Mouse (Mus musculus) kidney, postnatal 0 days (tissue): ENCODE results near the gene Il18. TPM values are rescaled to one million over a fixed set of nuclear protein-coding genes. Genes with fewer than 3 reads are reported as not detected.

Experiments used
- ATAC-seq: fragments of 200-750 bp; cut with Nextera tagmentation; replicated peaks from 2 replicates; pipeline ENCODE4 v1.8.0; 2017; ENCODE audit warnings: low read depth, moderate number of reproducible peaks, moderate TSS enrichment, moderate library complexity; ENCODE audit not compliant: low FRiP score
- DNase-seq: peaks from one replicate; pipeline ENCODE4 v3.0.0-alpha.2; 2016; ENCODE audit warnings: low spot score
- H3K27ac ChIP-seq: fragments of 300-500 bp; sonication (generic); 2 replicates; pipeline ENCODE4 v1.5.1; 2014; ENCODE audit warnings: mild to moderate bottlenecking
- H3K27me3 ChIP-seq: fragments of 300-500 bp; sonication (generic); 2 replicates; pipeline ENCODE4 v1.6.1; 2014; ENCODE audit warnings: low read length, mixed read lengths; ENCODE audit not compliant: insufficient read depth
- H3K36me3 ChIP-seq: fragments of 300-500 bp; sonication (generic); 2 replicates; pipeline ENCODE4 v1.6.1; 2014; ENCODE audit warnings: low read length, mixed read lengths; ENCODE audit not compliant: insufficient read depth
- H3K4me1 ChIP-seq: fragments of 300-500 bp; sonication (generic); replicated peaks from 2 replicates; pipeline ENCODE4 v1.6.1; 2014; ENCODE audit warnings: antibody characterized with exemption, low read length, mixed read lengths; ENCODE audit not compliant: insufficient read depth
- H3K4me2 ChIP-seq: fragments of 300-500 bp; sonication (generic); 2 replicates; pipeline ENCODE4 v1.6.1; 2014; ENCODE audit warnings: mild to moderate bottlenecking, low read length, moderate library complexity, mixed read lengths
- H3K4me3 ChIP-seq: fragments of 300-500 bp; sonication (generic); replicated peaks from 2 replicates; pipeline ENCODE4 v1.5.1; 2014; ENCODE audit warnings: low read depth, low read length
- H3K9ac ChIP-seq: fragments of 300-500 bp; sonication (generic); 2 replicates; pipeline ENCODE4 v1.6.1; 2014; ENCODE audit warnings: low read depth, low read length
- H3K9me3 ChIP-seq: fragments of 300-500 bp; sonication (generic); replicated peaks from 2 replicates; pipeline ENCODE4 v1.6.1; 2016; ENCODE audit warnings: low read length, inconsistent platforms, mixed read lengths
- CTCF ChIP-seq: IDR thresholded peaks from 2 replicates; pipeline ENCODE4 v1.5.1; 2016; ENCODE audit warnings: antibody characterized with exemption, low read depth, mild to moderate bottlenecking, moderate library complexity
- WGBS: fragments of 180-500 bp; shearing (Covaris S2); extraction: QIAGEN DNeasy Blood & Tissue Kit; methylation state at CpG from one replicate; pipeline ENCODE4 v1.1.7; 2014; 5-methylcytosine and 5-hydroxymethylcytosine counted together
- polyA plus RNA-seq: library from polyadenylated mRNA; unstranded; fragments of >200 nt; fragmentation: Nextera tagmentation; extraction: Ambion mirVana; gene quantifications from 2 replicates; pipeline ENCODE4 v1.2.1, GENCODE M21; 2015

Gene Il18
- polyA plus RNA-seq, 1 experiment from 2014 or later = 5.2 TPM

- TF ChIP-seq CTCF = peak; percentile 69
- ATAC-seq = no peak
- H3K4me1 ChIP-seq = 0 out of 2 replicates have a peak, but pooled peaks cover 4% of the 10 kb centered on the region
- H3K4me2 ChIP-seq = no peak overlapping the region
- 30% methylated on average over 2 of the region's 2 CpGs for WGBS
- H3K27ac ChIP-seq = no peak overlapping the region
- H3K4me3 ChIP-seq = no peak overlapping the region
- H3K9me3 ChIP-seq = no peaks in the 10 kb centered on the region
- no peaks in the 10 kb centered on the region for H3K27me3 ChIP-seq
- no peak overlapping the region for H3K9ac ChIP-seq
- no peaks in the 10 kb centered on the region for H3K36me3 ChIP-seq
- peak; percentile 72 for DNase-seq
Observed at GRCm38 (mm10) chr9:50530890-50531289, 23.7 kb upstream of the Il18 start.

DNA sequence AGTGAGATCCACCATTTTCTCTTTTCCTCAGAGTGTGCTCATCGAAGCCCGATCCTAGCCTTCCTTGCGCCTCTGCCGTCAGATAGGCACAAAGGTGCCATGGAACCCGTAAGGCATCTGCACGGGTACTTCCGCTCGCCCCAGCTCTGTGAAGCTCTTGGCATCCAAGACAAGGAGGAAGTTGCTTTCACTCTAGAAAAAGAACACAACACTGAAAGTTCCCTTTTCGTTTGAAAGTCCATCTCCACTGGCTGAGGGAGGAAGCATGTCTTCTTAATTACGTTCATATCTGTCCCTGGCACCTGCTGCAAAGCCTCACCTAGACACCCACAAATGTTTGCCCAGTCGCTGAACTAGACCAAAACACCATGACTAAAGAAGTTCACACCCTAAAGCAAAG lies 21.3 kb upstream of the Il18 start:
- Histone ChIP-seq H3K4me3 (no peak overlapping the region), H3K4me2 (no peak overlapping the region), H3K4me1 (no peaks in the 10 kb centered on the region), H3K27me3 (no peaks in the 10 kb centered on the region), H3K36me3 (no peaks in the 10 kb centered on the region), H3K27ac (no peak overlapping the region), H3K9me3 (no peaks in the 10 kb centered on the region), H3K9ac (no peak overlapping the region)
- no peak for TF ChIP-seq CTCF
- 81% methylated on average over 11 of the region's 11 CpGs for WGBS
- no peak for DNase-seq
- no peak for ATAC-seq

DNA sequence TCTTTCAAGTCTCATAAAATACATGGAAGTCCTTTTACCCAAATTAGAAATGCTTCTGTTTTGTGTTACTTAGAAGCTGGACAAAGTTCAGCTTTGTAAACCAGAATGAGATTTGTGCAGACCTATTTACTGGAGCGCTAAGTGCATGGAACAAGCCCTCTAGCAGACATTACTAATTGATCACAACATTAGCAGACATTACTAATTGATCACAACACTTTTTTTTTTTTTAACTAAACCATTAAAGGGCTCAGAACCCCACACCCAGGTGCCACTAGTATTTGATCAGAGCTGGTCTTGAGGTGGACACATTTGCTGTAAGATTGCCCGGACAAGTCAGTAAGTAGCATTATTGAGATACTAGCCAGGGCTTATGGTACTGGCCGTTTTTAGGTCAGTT lies 20.8 kb upstream of the Il18 start:
- no peak for ATAC-seq
- Histone ChIP-seq H3K9ac (no peak overlapping the region), H3K4me3 (no peak overlapping the region), H3K27ac (no peak overlapping the region), H3K9me3 (no peaks in the 10 kb centered on the region), H3K4me2 (no peak overlapping the region), H3K36me3 (no peaks in the 10 kb centered on the region), H3K4me1 (no peaks in the 10 kb centered on the region), H3K27me3 (no peaks in the 10 kb centered on the region)
- peak; percentile 40 for DNase-seq
- WGBS = 76% methylated on average over 3 of the region's 3 CpGs
- TF ChIP-seq CTCF = no peak

- Histone ChIP-seq H3K4me2 (no peak overlapping the region), H3K4me3 (no peak overlapping the region), H3K9me3 (no peaks in the 10 kb centered on the region), H3K9ac (no peak overlapping the region), H3K4me1 (no peaks in the 10 kb centered on the region), H3K27me3 (no peaks in the 10 kb centered on the region), H3K36me3 (no peaks in the 10 kb centered on the region), H3K27ac (no peak overlapping the region)
- no peak for ATAC-seq
- no peak for DNase-seq
- WGBS = 71% methylated on average over 5 of the region's 5 CpGs
- TF ChIP-seq CTCF = no peak
Observed at GRCm38 (mm10) chr9:50535930-50536329, 18.7 kb upstream of the Il18 start.

GRCm38 (mm10) chr9:50536603-50537135 lies 18.0 kb upstream of the Il18 start:
- WGBS = 79% methylated on average over 7 of the region's 7 CpGs
- no peak overlapping the region for H3K4me3 ChIP-seq
- ATAC-seq = no peak

DNA sequence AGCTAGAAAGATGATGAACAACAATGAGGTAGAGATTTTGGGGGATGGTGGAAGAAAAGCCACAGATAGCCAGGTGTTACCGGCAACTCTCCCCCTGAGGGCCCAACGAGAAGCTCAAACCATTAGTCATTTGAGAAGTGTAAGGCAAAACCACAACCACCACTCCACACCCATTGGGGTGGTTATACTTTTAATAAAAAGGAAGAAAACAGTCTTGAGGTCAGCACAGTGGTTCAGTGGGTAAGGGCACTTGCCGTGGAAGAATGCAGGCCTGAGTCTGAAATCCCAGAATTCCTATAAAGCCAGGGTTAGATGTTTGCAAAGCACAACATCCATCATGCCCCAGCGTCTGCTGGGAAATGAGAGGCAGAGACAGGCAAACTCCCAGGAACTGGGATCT lies 17.3 kb upstream of the Il18 start:
- ATAC-seq (no peak), DNase-seq (no peak)
- Histone ChIP-seq H3K4me2 (no peak overlapping the region), H3K9me3 (no peaks in the 10 kb centered on the region), H3K27ac (no peak overlapping the region), H3K4me3 (no peak overlapping the region), H3K36me3 (no peaks in the 10 kb centered on the region), H3K4me1 (no peaks in the 10 kb centered on the region), H3K9ac (no peak overlapping the region), H3K27me3 (no peaks in the 10 kb centered on the region)
- 60% methylated on average over 4 of the region's 4 CpGs for WGBS
- TF ChIP-seq CTCF = no peak

More at GRCm38 (mm10) chr9:50536603-50537135, 18.0 kb upstream of the Il18 start:
- H3K27ac ChIP-seq = no peak overlapping the region
- H3K36me3 ChIP-seq = no peaks in the 10 kb centered on the region
- no peak for TF ChIP-seq CTCF
- no peak overlapping the region for H3K4me2 ChIP-seq
- H3K27me3 ChIP-seq = no peaks in the 10 kb centered on the region
- DNase-seq = no peak
- H3K9ac ChIP-seq = no peak overlapping the region
- H3K9me3 ChIP-seq = no peaks in the 10 kb centered on the region
- no peaks in the 10 kb centered on the region for H3K4me1 ChIP-seq

DNA sequence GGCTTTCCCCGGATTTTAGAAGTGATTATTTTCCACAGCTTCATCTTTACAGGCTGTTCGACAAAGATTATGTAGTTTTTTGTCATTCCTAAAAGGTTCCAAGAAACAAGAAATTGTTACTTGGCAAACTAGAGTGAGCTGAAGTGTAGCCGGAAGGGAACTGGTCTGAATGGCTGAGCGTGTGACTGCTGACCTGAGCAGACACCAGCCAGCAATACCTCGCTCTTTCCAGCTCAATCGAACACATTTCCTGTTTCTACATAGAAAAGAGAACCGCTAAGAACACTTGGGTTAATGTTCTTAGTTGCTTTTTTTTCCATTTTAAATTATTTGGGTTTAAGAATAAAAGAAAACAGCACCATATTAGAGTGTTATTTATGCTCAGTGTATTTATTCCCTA lies 14.5 kb upstream of the Il18 start:
- H3K27ac ChIP-seq = no peak overlapping the region
- 52% methylated on average over 7 of the region's 7 CpGs for WGBS
- H3K9me3 ChIP-seq = no peaks in the 10 kb centered on the region
- no peak for TF ChIP-seq CTCF
- H3K9ac ChIP-seq = no peak overlapping the region
- no peak overlapping the region for H3K4me3 ChIP-seq
- no peaks in the 10 kb centered on the region for H3K36me3 ChIP-seq
- ATAC-seq (no peak), DNase-seq (no peak)
- no peak overlapping the region; the same call in 1 of the 2 replicates for H3K4me2 ChIP-seq
- H3K4me1 ChIP-seq = no peaks in the 10 kb centered on the region
- H3K27me3 ChIP-seq = no peaks in the 10 kb centered on the region
